Mouse (Mus musculus): ENCODE results near the gene Cchcr1. TPM values are rescaled to one million over a fixed set of nuclear protein-coding genes. Genes with fewer than 3 reads are reported as not detected.

Gene Cchcr1
- polyA plus RNA-seq, 1 experiment from 2014 or later: 7.9 TPM

GRCm38 (mm10) chr17:35544680-35545079 is 27.8 kb downstream of the Cchcr1 start:
- H3K4me3 ChIP-seq: no peak overlapping the region
- peaks cover 18% of the 10 kb centered on the region for H3K4me1 ChIP-seq (replicated peaks)
- ATAC-seq (ENCODE audit: low FRiP score, low read depth): peak; percentile 11; the same call in 1 of the 2 replicates
- 31% methylated on average over 6 of the region's 6 CpGs for WGBS
- H3K9me3 ChIP-seq: no peaks in the 10 kb centered on the region
- H3K4me2 ChIP-seq: no peak overlapping the region
- H3K27me3 ChIP-seq: no peaks in the 10 kb centered on the region
- no peak overlapping the region for H3K27ac ChIP-seq (replicated peaks)
- H3K9ac ChIP-seq: no peak overlapping the region
- no peaks in the 10 kb centered on the region for H3K36me3 ChIP-seq

- no peaks in the 10 kb centered on the region for H3K36me3 ChIP-seq
- no peaks in the 10 kb centered on the region for H3K9me3 ChIP-seq
- H3K4me2 ChIP-seq: no peak overlapping the region
- H3K27ac ChIP-seq (replicated peaks): no peak overlapping the region
- peaks cover 20% of the 10 kb centered on the region for H3K4me1 ChIP-seq (replicated peaks)
- no peaks in the 10 kb centered on the region for H3K27me3 ChIP-seq
- 45% methylated on average over 2 of the region's 2 CpGs for WGBS
- H3K9ac ChIP-seq: no peak overlapping the region
- no peak overlapping the region for H3K4me3 ChIP-seq
- ATAC-seq (ENCODE audit: low FRiP score, low read depth): no peak
Measured at GRCm38 (mm10) chr17:35547465-35547864, 30.6 kb downstream of the Cchcr1 start.

- no peak overlapping the region for H3K4me2 ChIP-seq
- H3K27ac ChIP-seq (replicated peaks): no peak overlapping the region
- WGBS: 17% methylated on average over 5 of the region's 5 CpGs
- no peaks in the 10 kb centered on the region for H3K27me3 ChIP-seq
- peaks cover 11% of the 10 kb centered on the region for H3K4me1 ChIP-seq (replicated peaks)
- no peaks in the 10 kb centered on the region for H3K36me3 ChIP-seq
- no peak for ATAC-seq (ENCODE audit: low FRiP score, low read depth)
- H3K4me3 ChIP-seq: no peak overlapping the region
- H3K9ac ChIP-seq: no peak overlapping the region
- no peaks in the 10 kb centered on the region for H3K9me3 ChIP-seq
Measured at GRCm38 (mm10) chr17:35548636-35549035, 31.7 kb downstream of the Cchcr1 start.

- H3K9me3 ChIP-seq: no peaks in the 10 kb centered on the region
- no peak for ATAC-seq (ENCODE audit: low FRiP score, low read depth)
- no peak overlapping the region for H3K4me2 ChIP-seq
- H3K9ac ChIP-seq: no peak overlapping the region
- 49% methylated on average over 15 of the region's 15 CpGs for WGBS
- 0 out of 2 replicates have a peak, but pooled peaks cover 7% of the 10 kb centered on the region for H3K4me1 ChIP-seq (replicated peaks)
- H3K27ac ChIP-seq (replicated peaks): 0 out of 2 replicates have a peak overlapping the region, but pooled peaks have one; percentile 38
- H3K36me3 ChIP-seq: no peaks in the 10 kb centered on the region
- no peaks in the 10 kb centered on the region for H3K27me3 ChIP-seq
- H3K4me3 ChIP-seq: no peak overlapping the region
Measured at GRCm38 (mm10) chr17:35549437-35550142, 32.7 kb downstream of the Cchcr1 start.

GRCm38 (mm10) chr17:35550143-35550494 is 33.2 kb downstream of the Cchcr1 start:
- H3K9ac ChIP-seq: no peak overlapping the region
- H3K4me2 ChIP-seq: no peak overlapping the region
- H3K27ac ChIP-seq (replicated peaks): 0 out of 2 replicates have a peak overlapping the region, but pooled peaks have one; percentile 38
- ATAC-seq (ENCODE audit: low FRiP score, low read depth): no peak
- 96% methylated on average over 4 of the region's 4 CpGs for WGBS
- H3K4me3 ChIP-seq: no peak overlapping the region
- no peaks in the 10 kb centered on the region for H3K36me3 ChIP-seq
- no peaks in the 10 kb centered on the region for H3K9me3 ChIP-seq
- H3K27me3 ChIP-seq: no peaks in the 10 kb centered on the region
- H3K4me1 ChIP-seq (replicated peaks): 0 out of 2 replicates have a peak, but pooled peaks cover 7% of the 10 kb centered on the region

GRCm38 (mm10) chr17:35550871-35551270 is 34.0 kb downstream of the Cchcr1 start:
- Histone ChIP-seq H3K4me1 (replicated peaks) (0 out of 2 replicates have a peak, but pooled peaks cover 7% of the 10 kb centered on the region), H3K4me3 (no peak overlapping the region), H3K36me3 (no peaks in the 10 kb centered on the region), H3K4me2 (no peak overlapping the region), H3K27me3 (no peaks in the 10 kb centered on the region), H3K9me3 (no peaks in the 10 kb centered on the region), H3K27ac (replicated peaks) (no peak overlapping the region), H3K9ac (no peak overlapping the region)
- 69% methylated on average over 8 of the region's 8 CpGs for WGBS
- ATAC-seq (ENCODE audit: low FRiP score, low read depth): no peak

GRCm38 (mm10) chr17:35551881-35552414 is 35.0 kb downstream of the Cchcr1 start, which contains the start of gene Cdsn:
Gene Cdsn (plus strand): TSS chr17:35552128.
- WGBS: 70% methylated on average over 10 of the region's 10 CpGs
- no peaks in the 10 kb centered on the region for H3K36me3 ChIP-seq
- 0 out of 2 replicates have a peak, but pooled peaks cover 7% of the 10 kb centered on the region for H3K4me1 ChIP-seq (replicated peaks)
- no peak within 1 kb of the TSS for H3K9ac ChIP-seq
- no peak within 1 kb of the TSS for H3K4me2 ChIP-seq
- no peak for ATAC-seq (ENCODE audit: low FRiP score, low read depth)
- no peak within 1 kb of the TSS for H3K27ac ChIP-seq (replicated peaks)
- no peaks in the 10 kb centered on the region for H3K9me3 ChIP-seq
- no peaks in the 10 kb centered on the region for H3K27me3 ChIP-seq
- H3K4me3 ChIP-seq: no peak within 1 kb of the TSS

GRCm38 (mm10) chr17:35554321-35554720 is 37.4 kb downstream of the Cchcr1 start:
- Histone ChIP-seq H3K4me1 (replicated peaks) (0 out of 2 replicates have a peak, but pooled peaks cover 5% of the 10 kb centered on the region), H3K9ac (no peak overlapping the region), H3K27me3 (no peaks in the 10 kb centered on the region), H3K4me2 (no peak overlapping the region), H3K36me3 (no peaks in the 10 kb centered on the region), H3K27ac (replicated peaks) (no peak overlapping the region), H3K9me3 (no peaks in the 10 kb centered on the region), H3K4me3 (no peak overlapping the region)
- no peak for ATAC-seq (ENCODE audit: low FRiP score, low read depth)
- WGBS: 92% methylated on average over 5 of the region's 5 CpGs

GRCm38 (mm10) chr17:35554761-35555397 is 38.0 kb downstream of the Cchcr1 start:
- Histone ChIP-seq H3K4me1 (replicated peaks) (no peaks in the 10 kb centered on the region), H3K9me3 (no peaks in the 10 kb centered on the region), H3K9ac (no peak overlapping the region), H3K4me2 (no peak overlapping the region), H3K27ac (replicated peaks) (no peak overlapping the region), H3K36me3 (no peaks in the 10 kb centered on the region), H3K4me3 (no peak overlapping the region), H3K27me3 (no peaks in the 10 kb centered on the region)
- 92% methylated on average over 18 of the region's 18 CpGs for WGBS
- ATAC-seq (ENCODE audit: low FRiP score, low read depth): no peak

GRCm38 (mm10) chr17:35556186-35556765 is 39.4 kb downstream of the Cchcr1 start:
- Histone ChIP-seq H3K9me3 (no peaks in the 10 kb centered on the region), H3K27me3 (no peaks in the 10 kb centered on the region), H3K27ac (replicated peaks) (no peak overlapping the region), H3K36me3 (no peaks in the 10 kb centered on the region), H3K9ac (no peak overlapping the region), H3K4me3 (no peak overlapping the region), H3K4me2 (no peak overlapping the region), H3K4me1 (replicated peaks) (no peaks in the 10 kb centered on the region)
- 92% methylated on average over 12 of the region's 13 CpGs for WGBS
- ATAC-seq (ENCODE audit: low FRiP score, low read depth): no peak

GRCm38 (mm10) chr17:35556812-35557211 is 39.9 kb downstream of the Cchcr1 start:
- Histone ChIP-seq H3K27ac (replicated peaks) (no peak overlapping the region), H3K4me1 (replicated peaks) (no peaks in the 10 kb centered on the region), H3K4me2 (no peak overlapping the region), H3K4me3 (no peak overlapping the region), H3K9me3 (no peaks in the 10 kb centered on the region), H3K27me3 (no peaks in the 10 kb centered on the region), H3K36me3 (no peaks in the 10 kb centered on the region), H3K9ac (no peak overlapping the region)
- WGBS: 24% methylated on average over 5 of the region's 5 CpGs
- ATAC-seq (ENCODE audit: low FRiP score, low read depth): no peak

- Histone ChIP-seq H3K36me3 (no peaks in the 10 kb centered on the region), H3K4me2 (no peak overlapping the region), H3K4me3 (no peak overlapping the region), H3K9ac (no peak overlapping the region), H3K27ac (replicated peaks) (no peak overlapping the region), H3K4me1 (replicated peaks) (no peaks in the 10 kb centered on the region), H3K27me3 (no peaks in the 10 kb centered on the region), H3K9me3 (no peaks in the 10 kb centered on the region)
- WGBS: 75% methylated on average over 9 of the region's 9 CpGs
- no peak for ATAC-seq (ENCODE audit: low FRiP score, low read depth)
Measured at GRCm38 (mm10) chr17:35557351-35557750, 40.5 kb downstream of the Cchcr1 start.

Data from hindbrain, embryonic 15.5 days (tissue).